ENCODE assay signal across 19 mouse cellular contexts in the genomic region with DNA sequence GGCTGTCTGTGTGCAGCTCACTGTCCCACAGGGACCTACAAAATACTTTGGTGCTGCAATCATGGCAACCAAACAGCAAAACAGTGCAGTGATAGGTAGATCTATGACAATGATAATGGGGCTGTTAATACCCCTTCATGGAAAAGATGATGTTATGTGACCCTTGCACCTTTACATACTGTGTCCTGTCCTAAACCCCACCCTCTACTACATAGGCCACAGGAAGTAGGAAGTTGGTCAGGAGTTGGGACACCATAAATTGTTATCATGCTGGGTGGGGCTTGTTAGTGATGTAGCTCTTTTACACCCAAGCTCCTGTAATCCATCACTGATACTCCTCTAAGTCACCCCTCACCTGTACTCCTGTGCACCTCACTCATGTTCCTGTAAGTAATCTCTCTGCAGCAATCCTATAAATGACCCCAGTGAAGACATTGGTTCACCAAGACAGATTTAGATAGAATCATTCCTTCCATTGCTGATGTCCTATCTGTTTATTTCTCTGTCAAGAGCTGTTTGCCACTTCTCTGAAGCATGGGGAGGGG. TPM values are rescaled to one million over a fixed set of nuclear protein-coding genes. Genes with fewer than 3 reads are reported as not detected.
DNase-seq lines count a peak whose midpoint lies in the region; ATAC-seq lines count a peak whose summit lies in the region.
"Had no signal": no experiment of that assay in that cellular context is flagged by ENCODE, and none has a peak within 500 bp of the region (broad histone marks: within the 10 kb centered on the region; RNA-seq: fewer than 3 reads in every experiment).

No protein-coding gene starts in this region.

- no peak for DNase-seq in embryonic facial prominence, embryonic 10.5 days (ENCODE audit: low spot score)
- DNase-seq in liver, embryonic 11.5 days (ENCODE audit: low spot score) = no peak
- no peak for DNase-seq in liver
- DNase-seq in urinary bladder, postnatal 4 days (ENCODE audit: low spot score in 2 of 2) = no peak
- DNase-seq: adrenal gland, adult 2 months; cerebellum, postnatal 14 days; heart, adult 18-20 months; kidney, adult 18-20 months; kidney, postnatal 36 days; lung, postnatal 36 days; spleen, adult 18-20 months; thymus, postnatal 14 days had no signal

- no peaks in the 10 kb centered on the region for H3K4me1 ChIP-seq in embryonic facial prominence, embryonic 13.5 days
- H3K4me1 ChIP-seq in embryonic facial prominence, embryonic 10.5 days = no peaks in the 10 kb centered on the region
- no peaks in the 10 kb centered on the region for H3K4me1 ChIP-seq in liver, embryonic 11.5 days (replicated peaks; ENCODE audit: control insufficient read depth, insufficient read depth, low read length)
- H3K4me1 ChIP-seq in stomach, embryonic 15.5 days = no peaks in the 10 kb centered on the region
- H3K4me1 ChIP-seq: hindbrain, embryonic 12.5 days; midbrain, embryonic 10.5 days had no signal

- 0 out of 2 replicates have a peak, but pooled peaks have one; percentile 62 for ATAC-seq in embryonic facial prominence, embryonic 13.5 days (ENCODE audit: insufficient number of reproducible peaks, insufficient read depth, low FRiP score, low TSS enrichment, low read depth)
- peak; percentile 38; the same call in 1 of the 2 replicates for ATAC-seq in liver, embryonic 11.5 days (replicated peaks; ENCODE audit: low FRiP score)
- ATAC-seq in hematopoietic stem cell, adult 5-6 weeks (replicated peaks in 1 of 2; ENCODE audit: insufficient read depth in 1 of 2, low FRiP score in 2 of 2, low TSS enrichment in 1 of 2, low read depth in 1 of 2, poor library complexity in 2 of 2, severe bottlenecking in 2 of 2) = peak; percentile 21 to 46; a peak in 1 of 4 replicates
- peak; percentile 63; the same call in 1 of the 2 replicates for ATAC-seq in stomach, embryonic 15.5 days (ENCODE audit: insufficient read depth, low FRiP score, low read depth)
- ATAC-seq in erythroid progenitor cell, adult 5-6 weeks (replicated peaks; ENCODE audit: low FRiP score, poor library complexity, severe bottlenecking) = no peak

- no peak overlapping the region for H3K4me3 ChIP-seq in embryonic facial prominence, embryonic 13.5 days
- no peak overlapping the region for H3K4me3 ChIP-seq in embryonic facial prominence, embryonic 10.5 days
- H3K4me3 ChIP-seq in liver, embryonic 11.5 days (ENCODE audit: low read depth, low read length) = no peak overlapping the region
- no peak overlapping the region for H3K4me3 ChIP-seq in stomach, embryonic 15.5 days (replicated peaks)
- H3K4me3 ChIP-seq: hindbrain, embryonic 12.5 days; midbrain, embryonic 10.5 days had no signal

- no peaks in the 10 kb centered on the region for H3K27me3 ChIP-seq in embryonic facial prominence, embryonic 13.5 days
- no peaks in the 10 kb centered on the region for H3K27me3 ChIP-seq in embryonic facial prominence, embryonic 10.5 days (replicated peaks; ENCODE audit: low read depth, poor library complexity, severe bottlenecking)
- H3K27me3 ChIP-seq in liver, embryonic 11.5 days (replicated peaks; ENCODE audit: control insufficient read depth, insufficient read depth, low read length) = no peaks in the 10 kb centered on the region
- no peaks in the 10 kb centered on the region for H3K27me3 ChIP-seq in stomach, embryonic 15.5 days (replicated peaks)
- H3K27me3 ChIP-seq: hindbrain, embryonic 12.5 days had no signal

- no peaks in the 10 kb centered on the region for H3K36me3 ChIP-seq in embryonic facial prominence, embryonic 13.5 days
- no peaks in the 10 kb centered on the region for H3K36me3 ChIP-seq in embryonic facial prominence, embryonic 10.5 days (replicated peaks)
- H3K36me3 ChIP-seq in liver, embryonic 11.5 days (ENCODE audit: control insufficient read depth, insufficient read depth, low read length) = no peaks in the 10 kb centered on the region
- no peaks in the 10 kb centered on the region for H3K36me3 ChIP-seq in stomach, embryonic 15.5 days
- H3K36me3 ChIP-seq: hindbrain, embryonic 12.5 days; midbrain, embryonic 10.5 days had no signal

- H3K4me2 ChIP-seq in embryonic facial prominence, embryonic 13.5 days = no peak overlapping the region
- H3K4me2 ChIP-seq in liver, embryonic 11.5 days = no peak overlapping the region
- no peak overlapping the region for H3K4me2 ChIP-seq in stomach, embryonic 15.5 days
- H3K4me2 ChIP-seq: hindbrain, embryonic 12.5 days had no signal

- no peaks in the 10 kb centered on the region for H3K9me3 ChIP-seq in embryonic facial prominence, embryonic 13.5 days
- H3K9me3 ChIP-seq in embryonic facial prominence, embryonic 10.5 days = peaks cover 22% of the 10 kb centered on the region
- 0 out of 2 replicates have a peak, but pooled peaks cover 5% of the 10 kb centered on the region for H3K9me3 ChIP-seq in liver, embryonic 11.5 days (ENCODE audit: control insufficient read depth, low read length)
- no peaks in the 10 kb centered on the region for H3K9me3 ChIP-seq in stomach, embryonic 15.5 days

- no peak overlapping the region for H3K9ac ChIP-seq in embryonic facial prominence, embryonic 13.5 days
- H3K9ac ChIP-seq in liver, embryonic 11.5 days (ENCODE audit: low read depth, low read length) = no peak overlapping the region
- H3K9ac ChIP-seq in stomach, embryonic 15.5 days = no peak overlapping the region
- H3K9ac ChIP-seq: hindbrain, embryonic 12.5 days; liver, embryonic 14.5 days had no signal

- H3K27ac ChIP-seq in embryonic facial prominence, embryonic 13.5 days = no peak overlapping the region
- no peak overlapping the region for H3K27ac ChIP-seq in embryonic facial prominence, embryonic 10.5 days (replicated peaks)
- no peak overlapping the region for H3K27ac ChIP-seq in liver, embryonic 11.5 days (ENCODE audit: low read depth, low read length)
- no peak overlapping the region for H3K27ac ChIP-seq in stomach, embryonic 15.5 days
- H3K27ac ChIP-seq: hindbrain, embryonic 12.5 days; liver, embryonic 14.5 days; midbrain, embryonic 10.5 days had no signal

RNA-seq across cellular contexts. Expression of a gene that starts 25.6 kb away (rescaled TPM):
- 36.6 and 37.1 TPM in 2 replicates for polyA plus RNA-seq in embryonic facial prominence, embryonic 13.5 days (2015; fragmentation: Nextera tagmentation; extraction: Ambion mirVana)
- 33.4 and 34.7 TPM in 2 replicates for polyA plus RNA-seq in embryonic facial prominence, embryonic 10.5 days (2016; fragmentation: Nextera tagmentation; extraction: Ambion mirVana)
- polyA plus RNA-seq in liver, embryonic 11.5 days (2014; fragmentation: Nextera tagmentation; extraction: Ambion mirVana) = 35.6 and 39.6 TPM in 2 replicates
- 14.6 and 24.8 TPM in 2 replicates for total RNA-seq in hematopoietic stem cell, adult 5-6 weeks (2017)
- polyA plus RNA-seq in stomach, embryonic 15.5 days (2015; fragmentation: Nextera tagmentation; extraction: Ambion mirVana) = 24.4 and 26.2 TPM in 2 replicates
- 19.5 and 19.7 TPM in 2 replicates for total RNA-seq in erythroid progenitor cell, adult 5-6 weeks (2015; ENCODE audit: low replicate concordance)
- 28.4 and 29.0 TPM in 2 replicates for total RNA-seq in erythroid progenitor cell, adult 5-6 weeks (2017; ENCODE audit: low replicate concordance)
